Mouse (Mus musculus): ENCODE measurements at regions not wholly inside any gene's neighbourhood (a gene's known extent, or its start where the extent isn't known, plus 50 kb on each side); places are given as distances from the start of the nearest gene placed in this dataset.

GRCm38 (mm10) chr9:74342176-74342575 is 232.0 kb downstream of the Wdr72 start:
- H3K27me3 ChIP-seq, result no peaks in the 10 kb centered on the region
- H3K4me1 ChIP-seq (replicated peaks), result no peaks in the 10 kb centered on the region
- H3K27ac ChIP-seq, result no peak overlapping the region
- no peak overlapping the region for H3K4me3 ChIP-seq (replicated peaks)
- H3K9ac ChIP-seq, result no peak overlapping the region
- ATAC-seq (ENCODE audit: low read depth), result no peak
- no peak overlapping the region for H3K4me2 ChIP-seq
- WGBS (ENCODE audit: insufficient replicate concordance), result 48% methylated on average over 1 of the region's 1 CpGs
- no peak for DNase-seq
- no peaks in the 10 kb centered on the region for H3K9me3 ChIP-seq (replicated peaks)
- no peaks in the 10 kb centered on the region for H3K36me3 ChIP-seq

- Histone ChIP-seq H3K4me3 (replicated peaks) (no peak overlapping the region), H3K9me3 (replicated peaks) (no peaks in the 10 kb centered on the region), H3K27me3 (no peaks in the 10 kb centered on the region), H3K9ac (no peak overlapping the region), H3K4me1 (replicated peaks) (no peaks in the 10 kb centered on the region), H3K27ac (no peak overlapping the region), H3K36me3 (no peaks in the 10 kb centered on the region), H3K4me2 (no peak overlapping the region)
- DNase-seq (no peak), ATAC-seq (ENCODE audit: low read depth) (no peak)
- 70% methylated on average over 7 of the region's 7 CpGs for WGBS (ENCODE audit: insufficient replicate concordance)
Measured at GRCm38 (mm10) chr9:74345027-74345426, 234.9 kb downstream of the Wdr72 start.

- Histone ChIP-seq H3K4me2 (no peak overlapping the region), H3K27ac (no peak overlapping the region), H3K9ac (no peak overlapping the region), H3K36me3 (no peaks in the 10 kb centered on the region), H3K27me3 (no peaks in the 10 kb centered on the region), H3K4me1 (replicated peaks) (no peaks in the 10 kb centered on the region), H3K4me3 (replicated peaks) (no peak overlapping the region), H3K9me3 (replicated peaks) (no peaks in the 10 kb centered on the region)
- 35% methylated on average over 2 of the region's 2 CpGs for WGBS (ENCODE audit: insufficient replicate concordance)
- no peak for ATAC-seq (ENCODE audit: low read depth)
- DNase-seq, result no peak
Measured at GRCm38 (mm10) chr9:74348776-74349175, 238.6 kb downstream of the Wdr72 start.

- Histone ChIP-seq H3K36me3 (no peaks in the 10 kb centered on the region), H3K27ac (no peak overlapping the region), H3K4me3 (replicated peaks) (no peak overlapping the region), H3K9ac (no peak overlapping the region), H3K4me1 (replicated peaks) (0 out of 2 replicates have a peak, but pooled peaks cover 2% of the 10 kb centered on the region), H3K27me3 (no peaks in the 10 kb centered on the region), H3K9me3 (replicated peaks) (no peaks in the 10 kb centered on the region), H3K4me2 (no peak overlapping the region)
- no peak for DNase-seq
- 37% methylated on average over 3 of the region's 3 CpGs for WGBS (ENCODE audit: insufficient replicate concordance)
- no peak; the same call in 1 of the 2 replicates for ATAC-seq (ENCODE audit: low read depth)
Measured at GRCm38 (mm10) chr9:74365930-74366438, 255.8 kb downstream of the Wdr72 start.

- no peak overlapping the region for H3K9ac ChIP-seq
- no peaks in the 10 kb centered on the region for H3K36me3 ChIP-seq
- no peak for DNase-seq
- no peaks in the 10 kb centered on the region for H3K4me1 ChIP-seq (replicated peaks)
- H3K4me2 ChIP-seq, result no peak overlapping the region
- no peak overlapping the region for H3K4me3 ChIP-seq (replicated peaks)
- no peak overlapping the region for H3K27ac ChIP-seq
- H3K27me3 ChIP-seq, result no peaks in the 10 kb centered on the region
- no peak for ATAC-seq (ENCODE audit: low read depth)
- H3K9me3 ChIP-seq (replicated peaks), result no peaks in the 10 kb centered on the region
Measured at GRCm38 (mm10) chr9:74376191-74376590, 266.0 kb downstream of the Wdr72 start.

GRCm38 (mm10) chr9:74377204-74377603 is 267.0 kb downstream of the Wdr72 start:
- Histone ChIP-seq H3K27me3 (no peaks in the 10 kb centered on the region), H3K4me1 (replicated peaks) (no peaks in the 10 kb centered on the region)
- no peak for ATAC-seq (ENCODE audit: low read depth)

GRCm38 (mm10) chr9:74384206-74384896 is 274.2 kb downstream of the Wdr72 start:
- Histone ChIP-seq H3K9ac (no peak overlapping the region), H3K27ac (no peak overlapping the region), H3K4me1 (replicated peaks) (no peaks in the 10 kb centered on the region), H3K4me2 (no peak overlapping the region), H3K4me3 (replicated peaks) (no peak overlapping the region), H3K9me3 (replicated peaks) (no peaks in the 10 kb centered on the region), H3K36me3 (no peaks in the 10 kb centered on the region), H3K27me3 (no peaks in the 10 kb centered on the region)
- ATAC-seq (ENCODE audit: low read depth), result no peak
- DNase-seq, result no peak
- 66% methylated on average over 8 of the region's 8 CpGs for WGBS (ENCODE audit: insufficient replicate concordance)

More at GRCm38 (mm10) chr9:74377204-74377603, 267.0 kb downstream of the Wdr72 start:
- DNase-seq, result no peak
- Histone ChIP-seq H3K4me2 (no peak overlapping the region), H3K9me3 (replicated peaks) (no peaks in the 10 kb centered on the region), H3K27ac (no peak overlapping the region), H3K9ac (no peak overlapping the region), H3K36me3 (no peaks in the 10 kb centered on the region), H3K4me3 (replicated peaks) (no peak overlapping the region)

GRCm38 (mm10) chr9:74425594-74425993 is 315.4 kb downstream of the Wdr72 start:
- Histone ChIP-seq H3K27me3 (no peaks in the 10 kb centered on the region), H3K4me3 (replicated peaks) (no peak overlapping the region), H3K4me1 (replicated peaks) (no peaks in the 10 kb centered on the region), H3K27ac (no peak overlapping the region), H3K9me3 (replicated peaks) (no peaks in the 10 kb centered on the region), H3K4me2 (no peak overlapping the region), H3K36me3 (no peaks in the 10 kb centered on the region), H3K9ac (no peak overlapping the region)
- 51% methylated on average over 2 of the region's 2 CpGs for WGBS (ENCODE audit: insufficient replicate concordance)
- ATAC-seq (ENCODE audit: low read depth) (no peak), DNase-seq (no peak)

- Histone ChIP-seq H3K27ac (no peak overlapping the region), H3K36me3 (no peaks in the 10 kb centered on the region), H3K27me3 (no peaks in the 10 kb centered on the region), H3K4me3 (replicated peaks) (no peak overlapping the region), H3K9ac (no peak overlapping the region), H3K9me3 (replicated peaks) (no peaks in the 10 kb centered on the region), H3K4me1 (replicated peaks) (no peaks in the 10 kb centered on the region), H3K4me2 (no peak overlapping the region)
- no peak for DNase-seq
- no peak for ATAC-seq (ENCODE audit: low read depth)
- WGBS (ENCODE audit: insufficient replicate concordance), result 82% methylated on average over 5 of the region's 5 CpGs
Measured at GRCm38 (mm10) chr9:74449981-74450380, 339.8 kb downstream of the Wdr72 start.

- Histone ChIP-seq H3K27ac (no peak overlapping the region), H3K9ac (no peak overlapping the region), H3K36me3 (no peaks in the 10 kb centered on the region), H3K4me2 (no peak overlapping the region), H3K4me1 (replicated peaks) (no peaks in the 10 kb centered on the region), H3K4me3 (replicated peaks) (no peak overlapping the region), H3K27me3 (no peaks in the 10 kb centered on the region), H3K9me3 (replicated peaks) (no peaks in the 10 kb centered on the region)
- ATAC-seq (ENCODE audit: low read depth), result no peak
- 30% methylated on average over 2 of the region's 2 CpGs for WGBS (ENCODE audit: insufficient replicate concordance)
- no peak for DNase-seq
Measured at GRCm38 (mm10) chr9:74461084-74461483, 350.9 kb downstream of the Wdr72 start.

GRCm38 (mm10) chr9:74476830-74477229 is 366.7 kb downstream of the Wdr72 start:
- 35% methylated on average over 2 of the region's 2 CpGs for WGBS (ENCODE audit: insufficient replicate concordance)
- no peaks in the 10 kb centered on the region for H3K9me3 ChIP-seq (replicated peaks)
- H3K36me3 ChIP-seq, result no peaks in the 10 kb centered on the region
- H3K27me3 ChIP-seq, result no peaks in the 10 kb centered on the region
- no peak overlapping the region for H3K9ac ChIP-seq
- ATAC-seq (ENCODE audit: low read depth) (no peak), DNase-seq (no peak)
- no peak overlapping the region for H3K4me2 ChIP-seq
- H3K4me1 ChIP-seq (replicated peaks), result no peaks in the 10 kb centered on the region
- H3K27ac ChIP-seq, result no peak overlapping the region
- H3K4me3 ChIP-seq (replicated peaks), result no peak overlapping the region

GRCm38 (mm10) chr9:74479273-74479672 is 369.1 kb downstream of the Wdr72 start:
- H3K4me2 ChIP-seq, result no peak overlapping the region
- H3K4me3 ChIP-seq (replicated peaks), result no peak overlapping the region
- no peak for ATAC-seq (ENCODE audit: low read depth)
- no peak for DNase-seq
- H3K27me3 ChIP-seq, result no peaks in the 10 kb centered on the region
- H3K9me3 ChIP-seq (replicated peaks), result no peaks in the 10 kb centered on the region
- H3K9ac ChIP-seq, result no peak overlapping the region
- no peaks in the 10 kb centered on the region for H3K36me3 ChIP-seq
- no peaks in the 10 kb centered on the region for H3K4me1 ChIP-seq (replicated peaks)
- WGBS (ENCODE audit: insufficient replicate concordance), result 57% methylated on average over 8 of the region's 8 CpGs
- no peak overlapping the region for H3K27ac ChIP-seq

Measured in liver, embryonic 13.5 days (tissue).